Mouse (Mus musculus) lung, adult 2 months (tissue): ENCODE data around the gene Fbxo45.

Experiments
- CTCF ChIP-seq: fragments of 200-500 bp; IDR thresholded peaks from 2 replicates; pipeline ENCODE4 v1.5.1; 2011; ENCODE audit warnings: mild to moderate bottlenecking, low read length, control low read depth; ENCODE audit not compliant: insufficient read depth
- POLR2A ChIP-seq: fragments of 200-500 bp; IDR thresholded peaks from 2 replicates; pipeline ENCODE4 v1.6.1; 2011; ENCODE audit warnings: low read depth, mild to moderate bottlenecking, control low read depth, low read length, borderline replicate concordance; ENCODE audit errors: extremely low read depth

DNA sequence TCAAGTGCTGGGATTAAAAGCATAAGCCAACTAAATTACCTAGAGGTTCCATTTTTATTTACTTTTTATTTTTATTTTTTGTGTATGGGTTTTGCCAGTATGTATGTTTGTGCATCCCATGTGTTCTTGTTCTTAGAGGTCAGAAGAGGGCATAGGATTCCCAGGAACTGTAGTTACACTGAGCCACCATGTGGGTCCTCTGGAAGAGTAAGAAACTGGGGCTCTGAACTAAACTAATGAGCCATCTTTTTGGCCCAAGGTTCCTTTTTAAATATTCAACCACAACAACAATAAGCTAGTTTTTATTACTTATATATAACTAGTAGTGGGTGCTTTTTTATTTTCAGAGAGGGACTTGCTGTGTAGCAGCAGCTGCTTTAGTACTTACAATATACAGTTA, 35.6 kb upstream of the Fbxo45 start:
- TF ChIP-seq POLR2A, result no peak
- TF ChIP-seq CTCF, result no peak
